Mouse (Mus musculus): Measurements from ENCODE around the gene Adcy10.
A peak's percentile ranks its signal among the peaks of the same experiment; 100 is the strongest.

Adcy10 gene

DNA sequence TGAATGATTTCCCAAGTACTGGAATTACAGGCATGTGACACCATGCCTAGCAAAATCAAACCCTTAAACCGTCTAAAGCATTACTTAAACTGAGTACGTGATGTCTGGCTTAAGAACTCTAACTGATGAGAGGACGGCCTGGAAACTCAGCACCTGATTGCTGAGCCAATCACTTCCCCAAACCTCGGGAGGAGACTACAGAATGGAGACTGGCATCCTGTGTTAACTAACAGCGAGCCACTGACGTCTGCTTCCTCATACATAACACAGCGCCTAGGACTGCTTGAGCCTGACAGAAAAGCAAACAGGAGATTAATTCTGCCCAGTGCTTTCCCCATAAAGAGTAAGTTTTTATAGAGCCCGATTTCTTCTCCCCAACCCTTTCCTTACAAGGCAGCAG is 119.2 kb downstream of the Adcy10 start:
- no peak for DNase-seq (ENCODE audit: low spot score)

DNA sequence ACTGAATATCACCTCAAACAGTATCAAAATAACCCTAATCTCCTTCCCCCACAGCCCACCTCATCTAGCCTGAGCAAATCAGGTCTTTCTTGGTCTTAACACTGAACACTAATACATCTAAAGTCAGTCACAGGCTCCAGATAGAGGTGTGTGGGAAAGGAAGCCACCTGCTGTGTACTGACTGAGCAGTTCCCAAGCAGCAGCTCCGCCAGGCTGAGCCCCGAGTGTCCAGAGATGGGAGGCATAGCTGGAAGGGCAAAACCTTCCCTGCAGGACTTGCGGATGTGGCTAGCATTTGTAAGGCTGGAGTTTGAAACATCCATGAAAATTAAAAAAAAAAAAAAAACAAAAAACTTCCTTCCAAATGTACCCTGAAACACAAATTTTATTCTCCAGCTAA is 120.1 kb downstream of the Adcy10 start:
- no peak for DNase-seq (ENCODE audit: low spot score)

DNA sequence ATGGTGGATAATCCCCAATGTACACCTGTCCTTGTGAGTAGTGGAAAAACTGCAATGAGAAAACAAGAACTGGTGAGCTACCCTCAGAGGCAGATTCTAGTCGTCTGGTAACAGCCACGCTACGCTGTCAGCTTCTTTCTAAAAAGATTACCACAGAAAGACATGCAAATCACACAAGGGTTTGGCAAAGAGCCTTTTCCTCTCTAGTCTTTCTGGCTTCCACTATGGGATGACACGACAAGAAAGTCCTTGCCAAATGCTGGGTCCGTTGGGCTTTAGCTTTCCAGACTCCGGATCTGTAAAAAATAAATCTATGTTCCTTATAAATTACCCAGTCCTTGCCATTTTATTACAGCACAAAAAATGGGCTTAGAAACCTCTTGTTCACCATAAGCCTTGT is 120.8 kb downstream of the Adcy10 start:
- DNase-seq (ENCODE audit: low spot score), result no peak

DNA sequence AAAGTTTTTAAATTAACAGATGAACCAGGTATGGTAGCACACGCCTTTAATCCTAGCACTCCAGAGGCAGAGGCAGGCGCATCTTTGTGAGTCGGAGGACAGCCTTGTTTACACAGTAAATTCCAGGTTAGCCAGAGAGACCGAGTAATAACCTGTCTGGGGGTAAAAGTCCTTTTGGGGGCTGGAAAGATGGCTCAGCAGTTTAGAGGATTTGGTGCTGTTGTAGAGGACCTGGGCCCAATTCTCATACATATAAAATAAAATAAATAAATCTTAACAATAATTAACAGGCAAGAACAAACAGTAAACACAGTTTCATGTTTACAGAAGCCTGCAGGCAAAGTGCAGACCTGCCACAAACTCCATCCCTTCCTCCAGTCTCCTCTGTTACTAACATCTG is 123.9 kb downstream of the Adcy10 start:
- no peak for DNase-seq (ENCODE audit: low spot score)

DNA sequence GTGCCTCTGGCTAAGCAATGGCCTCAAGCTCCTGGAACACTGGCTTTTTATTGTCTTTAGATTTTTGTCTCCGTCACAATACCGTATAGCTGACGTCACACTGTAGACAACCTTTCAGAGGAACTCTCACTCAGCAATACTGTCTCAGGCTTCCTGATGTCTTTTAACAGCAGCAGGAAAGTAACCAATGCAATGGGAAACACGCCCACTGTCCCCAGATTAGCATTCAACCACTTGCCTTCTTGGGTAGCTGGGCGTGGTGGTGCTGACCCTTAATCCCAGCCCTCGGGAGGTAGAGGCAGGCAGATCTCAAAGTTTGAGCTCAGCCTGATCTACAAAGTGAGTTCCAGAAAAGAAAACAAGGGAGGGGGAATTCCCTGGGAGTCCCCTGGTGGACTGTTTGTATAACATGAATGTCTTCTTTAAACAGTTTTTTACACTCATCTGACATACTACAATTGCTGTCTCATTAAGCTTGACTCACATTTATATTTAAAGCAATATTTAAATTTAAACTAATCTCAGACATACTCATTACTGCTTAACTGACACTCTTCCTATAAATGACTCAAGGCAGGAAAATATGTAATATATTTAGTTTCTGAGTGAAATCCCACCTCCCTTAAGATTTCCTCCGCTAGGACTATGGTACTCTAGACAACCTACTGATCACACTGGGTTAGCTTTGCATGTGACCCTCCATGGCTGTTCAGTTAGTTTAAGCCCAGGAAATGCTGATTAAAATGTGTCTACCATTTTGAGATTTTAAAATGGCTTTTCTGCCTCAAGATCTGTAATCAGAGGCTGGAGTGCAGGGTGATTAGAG is 124.7 kb downstream of the Adcy10 start:
- DNase-seq (ENCODE audit: low spot score), result no peak

DNA sequence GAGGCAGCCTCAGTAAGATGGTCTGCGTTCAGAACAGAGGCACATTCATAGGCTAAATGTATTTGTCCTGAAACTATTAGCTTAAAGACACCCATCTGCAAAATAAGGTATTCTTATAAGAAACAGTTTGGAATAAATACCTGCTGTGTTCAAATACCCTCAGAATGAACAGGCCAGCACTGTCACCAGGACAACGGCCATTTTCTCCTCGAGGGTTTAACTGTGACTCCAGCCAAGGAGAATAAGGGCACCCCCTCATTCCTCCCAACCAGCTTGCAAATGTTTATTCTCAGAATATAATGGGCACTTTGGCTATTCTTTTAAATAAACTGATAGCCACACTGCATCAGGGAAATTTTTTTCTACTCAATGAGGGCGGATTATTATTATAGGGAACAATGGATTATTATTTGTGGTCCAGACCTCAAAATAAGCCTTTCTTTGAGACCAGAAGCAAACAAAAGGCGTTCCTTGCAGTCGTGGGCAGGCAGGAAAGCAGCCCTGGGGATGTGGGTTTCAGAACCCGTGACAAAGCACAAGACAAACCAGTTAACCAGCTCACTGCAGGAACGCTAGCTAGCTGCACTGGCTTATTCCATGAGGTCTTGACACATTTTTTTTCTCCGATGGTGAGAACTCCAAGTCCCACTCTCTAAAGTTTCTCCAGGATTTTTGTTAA is 125.5 kb downstream of the Adcy10 start:
- DNase-seq (ENCODE audit: low spot score), result no peak

DNA sequence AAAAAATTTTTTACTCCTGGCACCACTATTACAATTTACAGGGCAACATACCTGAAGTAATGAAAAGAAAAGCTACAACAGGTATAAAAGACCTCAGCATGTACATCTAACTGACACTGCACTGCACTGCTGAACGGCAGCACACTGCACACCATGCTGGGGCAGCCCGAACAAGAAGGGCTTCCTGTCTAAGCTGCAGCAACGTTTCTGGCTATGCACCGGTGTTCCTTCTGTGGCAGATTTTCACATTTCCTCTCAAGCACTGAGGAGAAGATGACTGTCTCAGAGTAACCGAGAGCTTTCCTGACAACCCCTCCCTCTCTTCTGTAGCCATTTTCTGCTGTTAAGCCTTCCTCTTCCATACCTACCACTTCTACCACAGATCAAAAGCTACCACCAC is 127.7 kb downstream of the Adcy10 start:
- no peak for DNase-seq (ENCODE audit: low spot score)

DNA sequence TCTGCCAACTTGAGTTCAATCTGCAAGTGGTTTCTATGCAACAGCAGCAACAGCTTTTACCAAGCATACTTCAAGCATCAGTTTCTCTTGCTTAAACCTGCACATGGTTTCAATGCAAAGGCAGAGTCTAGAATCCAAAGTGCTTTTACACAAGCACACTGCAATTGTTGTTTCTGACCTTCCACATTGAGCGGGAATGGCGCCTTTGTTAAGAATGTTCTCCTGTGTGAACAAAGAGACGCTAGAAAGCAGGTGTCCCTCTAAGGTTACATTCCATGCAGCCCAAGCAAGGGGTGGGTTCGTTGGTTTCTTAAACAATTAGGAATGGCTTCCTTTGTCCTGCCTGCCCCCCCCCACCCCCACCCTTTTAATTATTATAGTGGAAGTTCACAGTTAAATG is 128.9 kb downstream of the Adcy10 start:
- no peak for DNase-seq (ENCODE audit: low spot score)

DNA sequence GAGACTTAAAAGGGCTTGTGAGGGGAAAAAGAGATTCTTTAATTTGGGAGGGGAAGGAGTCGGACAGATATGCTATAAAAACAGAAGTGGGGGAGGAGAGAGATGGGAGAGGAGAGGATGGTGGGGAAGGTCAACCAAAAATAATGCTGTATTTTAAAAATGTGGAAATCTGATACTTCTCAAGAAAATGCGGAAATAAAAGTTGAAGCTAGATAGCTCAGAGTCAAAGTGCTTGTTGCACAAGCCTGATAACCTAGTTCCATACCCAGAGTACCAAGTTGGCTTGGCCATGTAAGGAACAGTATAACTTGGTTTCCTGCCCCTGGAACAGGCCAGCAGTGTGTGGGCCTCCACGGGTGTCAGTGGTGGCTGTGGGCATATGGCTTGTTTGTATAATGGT is 129.8 kb downstream of the Adcy10 start:
- no peak for DNase-seq (ENCODE audit: low spot score)

DNA sequence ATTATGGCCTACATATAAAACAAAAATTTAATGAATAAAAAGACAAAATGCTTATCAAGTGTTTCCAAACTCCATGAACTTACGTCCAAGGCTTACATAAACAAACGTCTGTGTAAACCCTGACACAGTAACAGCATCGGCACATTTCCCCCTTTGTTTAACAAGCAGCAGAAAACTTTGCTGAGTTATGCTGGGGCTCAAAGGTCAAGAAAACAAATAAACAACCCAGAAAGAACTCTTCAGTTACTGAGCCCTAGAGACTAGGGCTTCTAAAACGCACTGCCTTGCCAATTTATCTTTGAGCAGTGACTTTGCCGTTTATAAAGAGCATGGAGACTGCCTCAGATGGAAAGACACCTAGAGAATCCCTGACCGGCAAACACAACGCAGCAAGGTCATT is 131.7 kb downstream of the Adcy10 start:
- peak; percentile 53 for DNase-seq (ENCODE audit: low spot score)

DNA sequence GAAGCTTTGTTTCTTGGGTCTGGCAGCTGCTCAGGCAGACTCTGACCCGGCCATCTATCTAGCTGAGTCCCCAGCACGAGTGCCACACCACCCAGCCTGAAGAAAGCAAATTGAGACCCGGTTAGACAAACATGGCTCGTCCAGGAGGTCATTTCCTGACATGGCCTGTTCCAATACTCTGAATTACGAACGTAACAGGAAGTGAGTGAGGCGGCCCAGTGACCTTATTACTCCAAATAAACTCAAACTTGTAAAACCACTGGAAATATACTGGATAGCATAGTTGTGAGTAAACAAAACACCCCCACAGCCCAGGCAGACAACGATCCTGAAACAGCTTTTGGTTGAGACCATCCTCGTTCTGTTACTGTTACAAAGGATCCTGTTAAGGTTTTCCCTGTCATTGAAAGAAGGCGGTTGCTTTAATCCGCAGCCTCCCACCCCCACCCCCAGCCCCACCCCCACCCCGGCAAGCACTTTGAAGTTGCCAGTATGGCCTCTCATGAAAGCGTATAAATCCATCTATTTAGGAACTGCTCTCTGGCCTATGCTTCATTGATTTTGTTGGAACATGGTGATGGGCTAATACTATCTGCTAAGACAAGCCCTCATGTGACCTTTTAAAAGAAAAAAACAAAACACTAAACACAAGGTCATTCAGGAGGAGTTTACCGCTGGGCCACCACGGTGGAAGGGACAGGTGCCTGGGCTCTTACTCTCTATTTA is 132.3 kb downstream of the Adcy10 start:
- peak; percentile 73 for DNase-seq (ENCODE audit: low spot score)

DNA sequence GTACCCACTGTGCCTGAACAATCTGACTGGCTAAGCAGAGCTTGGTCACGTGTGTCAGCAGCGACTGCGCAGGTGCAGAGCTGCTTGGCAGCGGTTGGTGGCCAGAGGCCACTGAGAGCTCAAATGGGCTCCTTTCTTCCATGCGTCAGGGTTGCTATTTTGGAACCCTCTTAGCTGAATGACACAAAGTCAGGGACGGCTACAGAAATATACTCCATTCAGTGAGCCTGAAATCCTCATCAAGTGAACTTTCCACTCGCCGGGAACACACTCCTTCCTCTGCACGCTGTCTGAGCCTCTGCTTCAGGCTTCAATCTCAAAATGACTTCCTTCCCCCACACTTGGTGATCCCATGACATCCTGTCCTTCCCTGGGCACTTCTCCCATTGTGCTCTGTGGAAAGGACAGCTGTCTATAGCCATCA is 133.2 kb downstream of the Adcy10 start:
- DNase-seq (ENCODE audit: low spot score), result no peak

DNA sequence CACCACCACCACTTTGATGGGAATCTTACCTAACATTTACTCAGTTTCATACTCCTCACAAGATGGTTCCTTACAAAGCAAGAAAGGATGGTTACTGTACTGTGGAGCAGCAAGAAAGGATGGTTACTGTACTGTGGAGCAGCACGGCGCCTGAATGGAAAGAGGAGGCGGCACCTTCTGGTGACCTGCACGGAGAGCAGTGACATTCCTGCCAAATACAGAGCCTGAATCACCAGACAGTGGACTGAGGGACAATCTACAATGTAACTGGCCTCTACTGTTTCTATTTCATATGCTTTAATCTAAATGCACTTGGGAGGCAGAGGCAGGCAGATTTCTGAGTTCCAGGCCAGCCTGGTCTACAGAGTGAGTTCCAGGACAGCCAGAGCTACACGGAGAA is 140.1 kb downstream of the Adcy10 start:
- no peak for DNase-seq (ENCODE audit: low spot score)

DNA sequence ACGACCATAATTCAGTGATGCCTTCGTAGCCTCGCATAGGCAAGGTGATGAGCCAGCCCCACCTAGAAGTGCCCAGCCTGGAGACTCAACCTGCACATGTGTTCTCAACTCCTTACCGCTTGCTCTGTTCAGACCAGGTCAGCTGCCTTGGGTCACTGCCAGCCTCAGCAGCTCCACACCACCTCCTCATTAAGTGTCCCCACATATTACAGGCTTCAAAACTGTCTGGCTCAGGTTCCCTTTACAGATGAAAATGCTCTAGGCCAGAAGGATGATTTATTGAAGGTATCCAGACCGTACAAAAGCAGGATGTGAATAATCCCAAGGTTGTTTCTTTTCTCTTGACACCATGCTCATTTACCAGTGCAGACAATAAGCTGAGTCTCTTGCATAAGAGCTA is 140.9 kb downstream of the Adcy10 start:
- no peak for DNase-seq (ENCODE audit: low spot score)

All from embryo, embryonic 10.5 days (tissue).